Mouse (Mus musculus) myocyte (in vitro differentiated cells): Measurements from ENCODE around the gene Syn3.
A peak's percentile ranks its signal among the peaks of the same experiment; 100 is the strongest.

Experiments used
- MYOD1 ChIP-seq, 3 experiments: IDR thresholded peaks; one replicate each; pipeline ENCODE4 v1.6.1; 2011; ENCODE audit warnings: control low read depth in 2 of 3, low read depth in 2 of 3, mild to moderate bottlenecking in 2 of 3, moderate library complexity in 1 of 3; ENCODE audit not compliant: insufficient read length in 2 of 3, control insufficient read depth in 1 of 3
- POLR2A ChIP-seq: IDR thresholded peaks from one replicate; pipeline ENCODE4 v1.6.1; 2011; ENCODE audit warnings: low read depth, mild to moderate bottlenecking, control low read depth, moderate library complexity; ENCODE audit not compliant: insufficient read length
- REST ChIP-seq: IDR thresholded peaks from one replicate; pipeline ENCODE4 v1.6.1; 2011; ENCODE audit warnings: mild to moderate bottlenecking, control low read depth, moderate library complexity; ENCODE audit not compliant: insufficient read depth, insufficient read length

GRCm38 (mm10) chr10:86310527-86310926, 188.2 kb downstream of the Syn3 start:
- no peak for TF ChIP-seq POLR2A
- no peak for TF ChIP-seq REST
- TF ChIP-seq MYOD1 (IDR thresholded peaks at IDR 0.05; ENCODE audit: control insufficient read depth in 1 of 3, insufficient read length in 2 of 3, low read depth in 2 of 3) = peak in 1 of 3 experiments; percentile 17
